Mouse (Mus musculus) kidney, adult 2 months (tissue): ENCODE results near the gene Ptp4a2.

Experiments used
- CTCF ChIP-seq: fragments of 200-500 bp; conservative IDR thresholded peaks from 2 replicates; pipeline ENCODE4 v1.5.1; 2011; ENCODE audit warnings: low read depth, mild to moderate bottlenecking, control low read depth, low read length, moderate library complexity, mixed read lengths; ENCODE audit not compliant: insufficient read depth, insufficient read length
- POLR2A ChIP-seq: fragments of 200-500 bp; IDR thresholded peaks from one replicate; pipeline ENCODE4 v1.6.1; 2011; ENCODE audit warnings: low read depth, low read length, control low read depth

- no peak for TF ChIP-seq CTCF
- TF ChIP-seq POLR2A, result no peak
These were observed 59.5 kb downstream of the Ptp4a2 start for GRCm38 (mm10) chr4:129870483-129870882.
